Mouse (Mus musculus) CD4-positive, CD25-positive, alpha-beta regulatory T cell, adult 9 weeks (primary cell): Measurements from ENCODE around the gene Tmem126b. TPM values are rescaled to one million over a fixed set of nuclear protein-coding genes. Genes with fewer than 3 reads are reported as not detected.

Experiments used
- polyA plus RNA-seq: library from polyadenylated mRNA; unstranded; fragments of 100-300 nt; shearing (Covaris generic); gene quantifications from one replicate; pipeline ENCODE4 v1.2.1, GENCODE M21; 2017

Tmem126b gene
- polyA plus RNA-seq, result 41.1 TPM

GRCm38 (mm10) chr7:90475793-90476312 is at the start of gene Tmem126b:
Gene Tmem126b, minus strand, starts transcription at chr7:90476001.

GRCm38 (mm10) chr7:90476313-90477245 is 778 bp upstream of the Tmem126b start, which contains the start of gene Dlg2:
Gene Dlg2, plus strand, starts transcription at chr7:90476672.

GRCm38 (mm10) chr7:90456845-90457468 is 18.8 kb downstream of the Tmem126b start, which contains the start of gene Tmem126a:
Gene Tmem126a, minus strand, starts transcription at chr7:90457229.

GRCm38 (mm10) chr7:90442518-90443080 is 33.2 kb downstream of the Tmem126b start, which contains the start of gene Crebzf:
Gene Crebzf, plus strand, starts transcription at chr7:90442729.

GRCm38 (mm10) chr7:90426020-90427001 is 49.5 kb downstream of the Tmem126b start, which contains the start of gene Ccdc89:
Gene Ccdc89, plus strand, starts transcription at chr7:90426577.

Other genes with a start within 250 kb of the Tmem126b start
- gene Ccdc83, start 210.2 kb downstream of the Tmem126b start, polyA plus RNA-seq, result not detected
- 70.7 TPM for gene Sytl2, start 173.7 kb downstream of the Tmem126b start, polyA plus RNA-seq
- gene Ccdc89, start 49.4 kb downstream of the Tmem126b start, polyA plus RNA-seq, result not detected
- 13.6 TPM for gene Crebzf, start 33.3 kb downstream of the Tmem126b start, polyA plus RNA-seq
- gene Tmem126a, start 18.8 kb downstream of the Tmem126b start, polyA plus RNA-seq, result 95.0 TPM
- 0.45 TPM for gene Dlg2, start 671 bp upstream of the Tmem126b start, polyA plus RNA-seq